Mouse (Mus musculus) liver, embryonic 16.5 days (tissue): ENCODE data around the gene Th. TPM values are rescaled to one million over a fixed set of nuclear protein-coding genes. Genes with fewer than 3 reads are reported as not detected.

Source experiments
- ATAC-seq: fragments of 200-750 bp; cut with Nextera tagmentation; 2 replicates; pipeline ENCODE4 v1.8.0; 2017; ENCODE audit warnings: low read depth, mild to moderate bottlenecking, moderate number of reproducible peaks, moderate library complexity
- H3K27ac ChIP-seq: fragments of 300-500 bp; sonication (generic); 2 replicates; pipeline ENCODE4 v1.5.1; 2014; ENCODE audit warnings: mild to moderate bottlenecking, low read length
- H3K27me3 ChIP-seq: fragments of 300-500 bp; sonication (generic); 2 replicates; pipeline ENCODE4 v1.6.1; 2014; ENCODE audit warnings: low read depth, low read length, mixed read lengths; ENCODE audit not compliant: control insufficient read depth, insufficient read depth
- H3K36me3 ChIP-seq: fragments of 300-500 bp; sonication (generic); 2 replicates; pipeline ENCODE4 v1.6.1; 2014; ENCODE audit warnings: mild to moderate bottlenecking; ENCODE audit not compliant: control insufficient read depth, insufficient read depth
- H3K4me1 ChIP-seq: fragments of 300-500 bp; sonication (generic); 2 replicates; pipeline ENCODE4 v1.6.1; 2014; ENCODE audit warnings: low read depth, low read length, mixed read lengths; ENCODE audit not compliant: control insufficient read depth
- H3K4me2 ChIP-seq: fragments of 300-500 bp; sonication (generic); 2 replicates; pipeline ENCODE4 v1.6.1; 2014; ENCODE audit warnings: low read depth, low read length, mixed read lengths
- H3K4me3 ChIP-seq: fragments of 300-500 bp; sonication (generic); 2 replicates; pipeline ENCODE4 v1.5.1; 2014; ENCODE audit warnings: low read depth, mild to moderate bottlenecking, low read length
- H3K9ac ChIP-seq: fragments of 300-500 bp; sonication (generic); 2 replicates; pipeline ENCODE4 v1.6.1; 2014; ENCODE audit warnings: low read depth, low read length
- H3K9me3 ChIP-seq: fragments of 300-500 bp; sonication (generic); replicated peaks from 2 replicates; pipeline ENCODE4 v1.6.1; 2016; ENCODE audit warnings: low read length; ENCODE audit not compliant: control insufficient read depth
- WGBS: fragments of 180-500 bp; shearing (Covaris S2); extraction: QIAGEN DNeasy Blood & Tissue Kit; methylation state at CpG from one replicate; pipeline ENCODE4 v1.1.7; 2014; ENCODE audit not compliant: insufficient replicate concordance; 5-methylcytosine and 5-hydroxymethylcytosine counted together
- polyA plus RNA-seq: library from polyadenylated mRNA; unstranded; fragments of >200 nt; fragmentation: Nextera tagmentation; extraction: Ambion mirVana; gene quantifications from 2 replicates; pipeline ENCODE4 v1.2.1, GENCODE M21; 2015

Gene Th
- polyA plus RNA-seq, 1 experiment from 2014 or later: 0.35 TPM

DNA sequence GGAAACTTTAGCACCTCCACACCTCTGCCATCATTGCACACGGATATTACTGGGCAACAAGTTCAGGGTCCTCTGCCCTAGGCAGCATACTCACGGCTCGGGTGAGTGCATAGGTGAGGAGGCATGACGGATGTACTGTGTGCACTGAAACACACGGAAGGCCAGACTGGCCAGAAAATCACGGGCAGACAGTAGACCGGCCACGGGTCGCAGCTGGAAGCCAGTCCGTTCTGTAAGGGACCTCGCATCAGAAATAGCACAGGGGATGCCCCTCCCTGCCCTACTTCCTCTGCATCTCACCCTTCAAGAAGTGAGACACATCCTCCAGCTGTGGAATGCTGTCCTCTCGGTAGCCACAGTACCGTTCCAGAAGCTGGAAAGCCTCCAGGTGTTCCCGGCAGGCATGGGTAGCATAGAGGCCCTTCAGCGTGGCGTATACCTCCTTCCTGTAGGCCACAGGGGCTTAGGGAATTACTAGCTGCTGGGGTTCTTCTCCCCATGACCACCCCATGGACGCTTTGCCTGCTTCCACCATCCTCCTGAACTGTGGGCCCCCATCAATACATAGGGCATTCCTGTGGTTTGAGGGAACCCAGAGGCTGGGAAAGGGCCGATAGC is 35.6 kb downstream of the Th start:
- Histone ChIP-seq H3K4me2 (no peak overlapping the region), H3K9ac (no peak overlapping the region), H3K4me1 (no peaks in the 10 kb centered on the region), H3K27me3 (peaks cover 9% of the 10 kb centered on the region), H3K4me3 (no peak overlapping the region), H3K36me3 (no peaks in the 10 kb centered on the region), H3K27ac (no peak overlapping the region), H3K9me3 (no peaks in the 10 kb centered on the region)
- WGBS: 64% methylated on average over 18 of the region's 18 CpGs
- ATAC-seq: no peak

DNA sequence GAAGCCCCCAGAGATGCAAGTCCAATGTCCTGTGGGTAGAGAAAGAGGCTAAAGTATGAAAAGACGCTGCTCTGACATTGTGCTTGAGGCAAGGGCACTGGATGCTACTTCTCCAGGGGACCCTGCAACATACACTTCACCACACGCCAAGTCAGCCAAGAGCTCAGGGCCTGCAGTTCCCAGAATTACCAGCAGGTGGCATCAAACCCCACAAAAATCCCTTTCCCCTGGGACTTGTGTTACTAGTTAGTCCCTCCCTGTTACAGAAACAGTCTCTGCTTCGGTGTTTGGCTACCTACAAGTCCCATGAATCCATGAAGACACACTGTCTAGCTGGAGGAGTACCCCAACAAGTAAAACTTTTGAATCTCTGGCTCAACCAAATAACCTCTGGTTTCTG is 36.3 kb downstream of the Th start:
- no peak for ATAC-seq
- 5% methylated on average over 3 of the region's 3 CpGs for WGBS
- Histone ChIP-seq H3K4me1 (no peaks in the 10 kb centered on the region), H3K4me3 (no peak overlapping the region), H3K27ac (no peak overlapping the region), H3K9ac (no peak overlapping the region), H3K27me3 (peaks cover 9% of the 10 kb centered on the region), H3K4me2 (no peak overlapping the region), H3K36me3 (no peaks in the 10 kb centered on the region), H3K9me3 (no peaks in the 10 kb centered on the region)

DNA sequence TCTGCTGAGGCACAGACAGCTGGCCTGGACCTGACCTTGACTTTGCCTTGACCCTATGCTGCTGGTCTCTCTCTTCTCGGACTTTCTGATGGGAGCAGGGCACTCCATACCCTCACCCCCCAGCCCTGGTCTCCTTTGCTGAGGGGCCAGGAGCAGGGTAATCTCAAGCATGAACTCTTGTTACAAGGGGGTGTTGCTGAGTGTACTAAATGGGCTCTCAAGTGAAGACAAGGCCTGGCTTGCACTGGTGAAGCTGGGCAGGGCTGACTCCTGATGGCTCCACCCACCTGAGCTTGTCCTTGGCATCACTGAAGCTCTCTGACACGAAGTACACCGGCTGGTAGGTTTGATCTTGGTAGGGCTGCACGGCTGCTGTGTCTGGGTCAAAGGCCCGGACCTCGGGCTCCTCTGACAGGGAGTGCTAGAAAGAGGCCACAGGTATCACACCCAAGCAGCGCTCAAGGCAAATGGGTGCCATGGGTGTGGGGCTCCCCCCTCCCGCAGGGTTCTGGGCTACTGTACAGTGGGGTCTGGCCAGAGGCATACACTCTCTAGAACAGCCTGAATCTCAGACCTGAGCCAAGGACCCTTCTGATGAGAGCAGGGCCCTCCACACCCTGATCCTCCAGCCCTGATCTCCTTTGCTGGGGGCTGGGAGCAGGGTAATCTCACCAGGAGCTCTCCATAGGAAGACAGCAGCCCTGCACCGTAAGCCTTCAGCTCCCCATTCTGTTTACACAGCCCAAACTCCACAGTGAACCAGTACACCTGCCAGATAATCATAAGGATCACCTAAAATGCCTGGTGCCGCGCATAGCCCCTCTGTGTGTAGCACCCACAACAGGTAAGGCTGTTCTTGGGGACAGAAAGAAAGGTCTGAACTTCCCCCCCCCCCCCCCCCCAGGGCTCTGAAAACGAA is 36.9 kb downstream of the Th start:
- no peak for ATAC-seq
- H3K27me3 ChIP-seq: peaks cover 9% of the 10 kb centered on the region
- no peaks in the 10 kb centered on the region for H3K36me3 ChIP-seq
- no peaks in the 10 kb centered on the region for H3K4me1 ChIP-seq
- no peak overlapping the region for H3K4me2 ChIP-seq
- H3K9ac ChIP-seq: no peak overlapping the region
- 48% methylated on average over 12 of the region's 12 CpGs for WGBS
- no peak overlapping the region for H3K27ac ChIP-seq
- H3K9me3 ChIP-seq: no peaks in the 10 kb centered on the region
- H3K4me3 ChIP-seq: no peak overlapping the region

DNA sequence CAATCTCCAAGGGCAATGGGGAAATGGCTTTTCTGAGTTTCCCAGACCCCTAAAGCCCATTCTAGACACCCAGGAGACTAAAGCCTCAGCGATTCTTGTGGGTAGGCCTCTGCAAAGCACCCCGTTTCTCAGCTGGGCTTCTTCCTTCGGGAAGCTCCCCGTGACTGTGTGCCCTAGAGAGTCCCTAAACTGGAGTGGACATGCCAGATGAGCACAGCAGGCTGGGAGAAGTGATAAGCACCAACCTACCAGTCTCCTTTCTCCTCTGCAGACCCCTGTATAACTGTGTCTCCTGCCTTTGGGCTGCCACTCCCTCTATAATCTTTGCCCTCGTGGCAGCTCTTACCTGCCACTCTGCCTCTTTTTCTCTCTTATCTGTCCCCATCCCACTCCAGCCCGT is 37.6 kb downstream of the Th start:
- Histone ChIP-seq H3K4me2 (no peak overlapping the region), H3K27me3 (peaks cover 6% of the 10 kb centered on the region), H3K36me3 (no peaks in the 10 kb centered on the region), H3K27ac (no peak overlapping the region), H3K9me3 (no peaks in the 10 kb centered on the region), H3K4me3 (no peak overlapping the region), H3K9ac (no peak overlapping the region), H3K4me1 (no peaks in the 10 kb centered on the region)
- WGBS: 41% methylated on average over 6 of the region's 6 CpGs
- no peak for ATAC-seq

DNA sequence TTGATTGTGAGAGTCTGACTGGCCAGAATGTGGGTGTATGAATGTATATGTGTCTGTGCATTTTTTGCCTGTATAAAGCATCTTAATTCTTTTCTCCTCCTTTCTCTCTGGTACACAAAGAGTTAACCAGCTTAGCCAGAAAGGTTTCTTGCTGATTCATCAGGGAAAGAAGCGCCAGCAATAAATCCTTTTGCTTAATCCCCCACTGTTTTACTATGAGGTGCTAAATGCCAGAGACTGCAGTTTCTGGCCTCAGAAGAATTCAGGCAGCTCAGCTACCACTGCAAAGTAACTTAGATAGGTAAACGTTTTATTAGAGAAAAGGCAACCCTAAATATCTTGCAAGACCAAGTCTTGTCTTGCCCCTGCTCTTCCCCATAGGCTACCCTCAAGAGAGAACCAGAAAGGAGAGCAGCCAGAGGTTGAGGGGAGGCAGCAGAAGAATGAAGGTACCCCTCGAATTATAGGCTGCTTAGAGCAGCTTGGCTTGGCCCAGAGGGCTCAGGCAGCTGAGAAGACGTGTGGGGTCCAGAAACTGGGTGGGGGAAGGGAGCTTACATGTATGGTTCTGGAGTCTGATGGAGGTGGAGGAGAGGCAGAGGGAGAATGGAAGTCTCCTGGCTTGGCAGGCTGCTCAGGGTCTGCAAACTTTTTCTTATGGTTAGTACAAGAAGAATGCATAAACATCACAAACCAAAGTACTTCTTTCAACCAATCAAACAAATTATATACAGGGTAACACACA is 61.3 kb downstream of the Th start:
- no peak overlapping the region for H3K9ac ChIP-seq
- no peaks in the 10 kb centered on the region for H3K4me1 ChIP-seq
- H3K36me3 ChIP-seq: no peaks in the 10 kb centered on the region
- H3K4me3 ChIP-seq: no peak overlapping the region
- H3K9me3 ChIP-seq: no peaks in the 10 kb centered on the region
- H3K4me2 ChIP-seq: no peak overlapping the region
- H3K27ac ChIP-seq: no peak overlapping the region
- ATAC-seq: no peak
- WGBS: 7% methylated on average over 4 of the region's 4 CpGs
- no peaks in the 10 kb centered on the region for H3K27me3 ChIP-seq

DNA sequence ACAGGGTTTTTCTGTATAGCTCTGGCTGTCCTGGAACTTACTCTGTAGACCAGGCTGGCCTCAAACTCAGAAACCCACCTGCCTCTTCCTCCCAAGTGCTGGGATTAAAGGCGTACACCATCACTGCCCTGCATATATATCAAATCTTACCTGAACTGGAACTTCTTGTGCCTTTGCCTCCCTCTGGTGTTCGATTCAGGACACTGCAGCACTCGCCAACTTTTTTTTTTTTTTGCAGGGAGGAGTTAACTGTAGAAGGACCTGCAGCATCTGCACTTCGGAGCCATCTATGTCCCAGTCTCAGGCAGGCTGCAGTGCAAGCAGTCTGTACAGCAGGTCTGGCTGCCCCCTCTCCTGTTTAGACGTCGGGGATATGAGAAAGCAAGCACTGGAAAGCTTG is 80.2 kb downstream of the Th start:
- Histone ChIP-seq H3K9me3 (no peaks in the 10 kb centered on the region), H3K4me3 (no peak overlapping the region), H3K4me2 (no peak overlapping the region), H3K27me3 (no peaks in the 10 kb centered on the region), H3K27ac (no peak overlapping the region), H3K36me3 (no peaks in the 10 kb centered on the region), H3K4me1 (no peaks in the 10 kb centered on the region), H3K9ac (no peak overlapping the region)
- no peak for ATAC-seq
- WGBS: 6% methylated on average over 6 of the region's 6 CpGs

Other genes with a start within 250 kb of the Th start
- gene Ins2, start 187.7 kb downstream of the Th start, polyA plus RNA-seq: 1.0 and 21.6 TPM in 2 replicates
- gene Ascl2, start 38.1 kb upstream of the Th start, polyA plus RNA-seq: 0.29 and 0.91 TPM in 2 replicates
- 69.6 and 71.3 TPM in 2 replicates for gene Tspan32, start 73.9 kb upstream of the Th start, polyA plus RNA-seq
- gene Cd81, start 121.6 kb upstream of the Th start, polyA plus RNA-seq: 139 and 152 TPM in 2 replicates
- 33.7 and 34.1 TPM in 2 replicates for gene Tssc4, start 138.1 kb upstream of the Th start, polyA plus RNA-seq
- gene Trpm5, start 163.5 kb upstream of the Th start, polyA plus RNA-seq: 0.78 and 0.83 TPM in 2 replicates
- gene Kcnq1, start 175.2 kb upstream of the Th start, polyA plus RNA-seq: 0.36 and 0.65 TPM in 2 replicates